Mouse (Mus musculus) yolk sac, embryonic 10.5 days (tissue): ENCODE measurements around the gene Rtn2.
"Not testable (repeated sequence)": the region's sequence is repeated elsewhere in the genome, so short reads cannot be mapped to it uniquely, and the experiment has no call there.

Experiments used
- DNase-seq: peaks from one replicate; pipeline ENCODE4 v3.0.0-alpha.2; 2017; ENCODE audit warnings: low spot score

Gene Rtn2

DNA sequence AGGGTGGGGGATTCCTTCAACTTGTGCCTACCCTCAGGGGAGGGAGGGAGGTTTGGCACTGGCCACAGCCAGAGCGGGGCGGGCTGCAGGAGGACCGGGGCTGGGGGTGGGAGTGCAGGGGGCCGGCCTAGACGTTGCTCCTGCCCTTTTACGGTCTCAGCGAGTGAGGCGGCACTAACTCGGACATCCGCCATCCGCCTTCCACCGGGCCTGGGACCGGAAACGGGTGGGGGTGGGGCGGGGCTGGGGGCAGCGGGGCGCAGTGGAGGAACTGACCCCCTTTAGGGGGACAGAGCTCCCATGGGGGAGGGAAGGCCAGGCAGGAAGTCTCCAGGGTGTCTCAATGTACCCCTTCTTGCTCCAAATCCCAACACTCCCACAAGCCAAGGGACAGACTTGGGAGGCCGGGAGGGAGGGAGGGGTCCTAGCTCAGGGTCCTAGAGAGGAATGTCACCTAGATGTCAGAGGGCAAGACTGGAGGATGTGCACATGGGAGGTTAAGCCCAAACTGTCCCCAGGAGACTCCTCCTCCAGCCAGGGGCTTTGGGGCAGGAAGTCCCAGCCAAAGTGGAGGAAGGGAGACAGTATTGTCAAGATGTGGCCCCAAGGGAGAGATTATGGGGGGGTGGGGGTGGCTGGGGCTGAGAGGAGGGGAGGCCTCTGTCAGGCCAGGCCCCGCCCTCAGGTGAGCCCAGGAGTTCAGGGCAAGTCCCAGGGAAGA, 12.5 kb upstream of the Rtn2 start:
- peak; percentile 90 for DNase-seq

DNA sequence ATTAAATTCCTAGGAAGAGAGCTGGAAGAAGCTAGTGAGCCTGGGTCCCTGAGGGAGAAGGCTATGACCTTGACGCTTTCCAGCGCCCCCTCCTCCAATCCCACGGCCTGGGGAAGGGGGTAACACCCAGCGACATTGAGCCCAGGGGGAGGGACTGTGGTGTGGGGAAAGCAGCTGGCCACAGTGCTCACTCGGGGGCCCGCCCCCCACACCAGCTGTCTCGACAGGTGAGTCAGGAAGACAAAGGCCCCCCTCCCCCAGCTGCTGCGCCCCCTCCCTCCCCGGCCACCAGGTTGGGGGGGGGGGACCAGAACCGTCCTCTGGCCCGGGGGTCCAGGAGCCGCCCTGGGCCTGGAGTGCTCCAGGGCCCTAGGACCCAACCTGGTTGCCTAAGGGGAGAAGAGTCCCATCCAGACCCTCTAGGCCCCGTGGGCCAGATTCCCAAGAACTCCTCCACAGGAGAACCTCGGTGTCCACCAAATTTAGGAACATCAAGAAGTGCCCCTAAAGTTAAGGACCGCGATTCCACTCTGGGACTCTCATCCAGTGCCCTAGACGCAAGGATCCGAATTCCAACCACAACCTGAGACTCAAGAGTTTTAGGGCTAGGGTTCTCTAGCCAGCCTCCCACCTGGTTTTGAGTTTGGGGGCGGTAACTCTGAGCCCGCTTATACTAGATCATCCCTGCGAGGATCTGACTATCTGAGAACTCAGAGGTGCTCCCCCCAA, 11.8 kb upstream of the Rtn2 start:
- peak; percentile 72 for DNase-seq

DNA sequence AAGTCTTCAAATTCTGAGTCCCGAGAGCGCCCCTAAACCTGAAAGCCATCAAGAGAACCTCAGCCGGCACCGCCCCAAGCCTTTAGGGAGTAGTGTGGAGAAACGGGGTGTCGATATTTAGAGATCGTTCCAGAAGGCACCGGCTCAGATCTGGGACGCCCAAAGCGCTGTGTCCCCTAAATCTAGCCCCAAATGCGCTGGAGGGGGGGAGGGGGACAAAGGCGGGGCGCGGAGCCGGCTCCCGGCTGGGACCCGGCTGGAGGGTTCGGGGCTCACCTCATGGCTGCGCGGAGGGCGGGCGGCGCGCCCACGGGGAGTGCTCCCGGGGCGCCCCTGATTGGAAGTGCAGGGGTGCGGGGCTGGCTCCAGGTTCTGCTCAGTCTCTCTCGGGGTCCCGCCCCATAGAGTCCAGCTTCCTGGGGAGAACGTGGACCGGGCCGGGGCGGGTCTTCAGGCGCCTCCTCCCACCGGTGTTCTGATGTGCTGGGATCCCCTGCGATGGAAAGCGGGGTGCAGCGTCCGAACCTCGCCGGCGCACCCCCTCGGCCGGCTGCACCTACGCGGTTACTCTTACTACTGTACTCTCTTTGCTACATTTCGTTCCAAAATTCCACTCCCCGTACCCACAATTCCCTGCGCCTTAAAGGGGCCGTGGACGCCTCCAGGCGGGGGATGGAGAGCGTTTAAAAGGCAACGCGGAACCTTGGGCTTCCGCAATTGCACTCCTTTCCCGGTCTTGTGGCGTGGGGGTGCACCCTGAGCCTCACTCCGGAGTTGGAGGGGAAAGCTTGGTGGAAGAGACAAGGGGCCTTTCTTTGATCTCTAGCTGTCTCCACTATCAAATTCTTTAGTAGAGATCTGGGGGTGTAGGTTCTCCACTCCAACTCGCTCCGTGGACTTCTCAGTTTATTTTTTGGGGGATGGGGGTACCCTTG, 10.9 kb upstream of the Rtn2 start, which contains the start of gene Vasp:
Gene Vasp, minus strand, starts transcription at position 580 of the 935 bp plus-strand sequence.
- DNase-seq: peak; percentile 85

DNA sequence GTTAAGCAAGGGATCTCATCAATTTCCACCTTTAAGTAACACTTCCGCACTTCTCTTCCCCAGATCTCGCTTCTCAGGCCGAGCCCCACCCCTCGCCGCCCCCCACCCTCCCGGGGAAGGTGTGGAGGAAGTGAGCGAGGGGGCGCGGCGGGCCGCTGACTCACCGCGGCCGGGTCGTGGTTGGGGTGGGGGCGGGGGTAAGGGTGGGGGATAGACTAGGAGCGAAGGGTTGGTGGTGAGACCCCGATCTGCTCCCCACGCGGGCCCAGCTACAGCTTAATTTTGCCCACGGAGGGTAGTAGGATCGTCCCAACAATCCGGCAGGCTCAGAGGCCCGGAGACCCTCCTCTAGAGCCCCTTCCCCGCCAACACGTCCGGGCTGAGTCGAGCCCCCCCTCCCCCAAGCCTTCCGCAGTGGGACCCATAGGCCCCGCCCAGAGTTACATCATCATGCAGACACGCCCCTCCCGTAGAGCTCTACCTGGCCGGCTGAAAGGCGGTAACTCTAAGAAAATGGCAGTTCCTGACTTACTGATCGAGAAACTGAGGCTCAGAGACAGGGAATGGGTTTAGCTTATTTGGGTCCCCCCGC, 10.2 kb upstream of the Rtn2 start:
- DNase-seq: peak; percentile 93

DNA sequence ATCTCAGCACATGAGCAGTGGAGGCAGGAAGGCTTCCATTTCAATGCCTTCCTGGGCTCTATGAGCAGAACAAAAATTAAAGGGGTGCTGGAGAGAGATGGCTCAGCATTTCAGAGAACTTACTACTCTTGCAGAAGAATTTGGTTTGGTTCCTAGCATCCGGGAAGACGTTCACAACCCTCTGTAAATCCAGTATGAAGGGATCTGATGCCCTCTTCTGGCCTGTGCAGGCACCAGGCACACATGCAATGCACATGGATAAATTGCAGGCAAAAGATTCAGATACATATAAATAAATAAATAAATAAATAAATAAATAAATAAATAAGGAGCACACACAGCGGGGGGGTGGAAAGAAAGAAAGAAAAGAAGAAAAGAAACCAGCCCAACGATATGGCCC, 6.2 kb upstream of the Rtn2 start:
- DNase-seq: no peak

DNA sequence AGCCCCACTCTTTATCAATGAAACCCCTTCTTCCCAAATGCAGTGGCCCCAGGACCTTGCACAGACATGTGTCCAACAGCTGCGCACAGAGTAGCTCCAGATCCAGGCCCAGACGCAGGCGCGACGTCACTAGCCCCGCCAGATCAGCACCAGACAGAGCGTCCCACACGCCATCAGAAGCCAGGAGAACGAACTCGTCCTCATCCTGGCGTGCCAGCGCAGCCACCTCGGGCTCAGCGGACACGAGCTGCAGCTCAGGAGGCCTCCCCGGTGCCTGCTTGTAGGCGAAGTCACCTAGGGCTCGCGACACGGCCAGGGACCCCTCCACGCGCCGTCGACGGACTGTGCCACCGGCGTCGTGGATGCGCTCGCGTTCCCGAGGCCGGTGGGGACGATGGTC, 3.4 kb upstream of the Rtn2 start:
- DNase-seq: no peak

DNA sequence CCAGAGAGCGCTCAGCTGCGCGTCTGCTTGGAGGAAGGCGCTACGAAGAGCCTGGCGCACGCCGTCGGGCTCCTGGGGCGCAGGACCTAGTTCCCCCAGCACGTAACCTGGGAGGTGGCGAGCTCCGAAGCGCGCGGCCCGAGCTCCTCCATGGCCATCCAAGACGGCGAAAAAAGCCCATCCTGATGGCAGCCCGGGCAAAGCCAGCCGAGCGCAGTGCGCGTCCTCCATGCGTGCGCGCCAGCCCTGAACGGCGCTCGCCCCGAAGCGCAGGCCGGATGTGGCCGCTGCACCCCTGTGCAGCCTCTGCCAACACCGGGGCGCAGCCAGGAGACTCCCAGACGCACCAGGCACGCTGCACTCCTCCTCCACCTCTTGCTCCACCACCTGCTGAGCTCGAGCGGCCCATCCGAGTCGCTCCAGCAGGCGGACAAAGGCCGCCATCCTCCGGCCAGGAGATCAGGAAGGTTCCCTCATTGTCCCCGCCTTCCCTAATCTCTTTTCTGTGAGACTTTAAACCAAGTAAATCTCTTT, 2.8 kb upstream of the Rtn2 start, which contains the start of gene Ppm1n:
Gene Ppm1n, minus strand, starts transcription at position 484 of the 534 bp plus-strand sequence.
- no peak for DNase-seq

DNA sequence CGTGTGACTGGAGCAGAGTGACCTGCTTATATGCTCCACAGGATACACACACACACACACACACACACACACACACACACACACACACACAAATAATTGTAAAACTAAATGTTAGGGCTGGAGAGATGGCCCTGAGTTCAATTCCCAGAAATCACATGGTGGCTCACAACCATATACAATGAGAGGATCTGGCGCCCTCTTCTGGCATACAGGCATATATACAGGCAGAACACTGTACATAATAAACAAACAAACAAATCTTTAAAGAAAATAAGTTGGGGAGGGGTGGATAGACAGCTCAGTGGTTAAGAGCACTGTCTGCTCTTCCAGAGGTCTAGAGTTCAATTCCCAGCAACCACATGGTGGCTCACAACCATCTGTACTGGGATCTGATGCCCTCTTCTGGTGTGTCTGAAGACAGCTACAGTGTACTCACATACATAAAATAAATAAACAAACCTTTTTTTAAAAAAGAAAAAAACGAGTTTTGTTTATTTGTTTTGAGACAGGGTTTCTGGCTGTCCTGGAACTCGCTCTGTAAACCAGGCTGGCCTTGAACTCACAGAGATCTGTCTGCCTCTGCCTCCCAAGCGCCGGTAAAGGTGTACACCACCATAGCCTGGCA, 632 bp upstream of the Rtn2 start:
- not testable (repeated sequence) for DNase-seq

DNA sequence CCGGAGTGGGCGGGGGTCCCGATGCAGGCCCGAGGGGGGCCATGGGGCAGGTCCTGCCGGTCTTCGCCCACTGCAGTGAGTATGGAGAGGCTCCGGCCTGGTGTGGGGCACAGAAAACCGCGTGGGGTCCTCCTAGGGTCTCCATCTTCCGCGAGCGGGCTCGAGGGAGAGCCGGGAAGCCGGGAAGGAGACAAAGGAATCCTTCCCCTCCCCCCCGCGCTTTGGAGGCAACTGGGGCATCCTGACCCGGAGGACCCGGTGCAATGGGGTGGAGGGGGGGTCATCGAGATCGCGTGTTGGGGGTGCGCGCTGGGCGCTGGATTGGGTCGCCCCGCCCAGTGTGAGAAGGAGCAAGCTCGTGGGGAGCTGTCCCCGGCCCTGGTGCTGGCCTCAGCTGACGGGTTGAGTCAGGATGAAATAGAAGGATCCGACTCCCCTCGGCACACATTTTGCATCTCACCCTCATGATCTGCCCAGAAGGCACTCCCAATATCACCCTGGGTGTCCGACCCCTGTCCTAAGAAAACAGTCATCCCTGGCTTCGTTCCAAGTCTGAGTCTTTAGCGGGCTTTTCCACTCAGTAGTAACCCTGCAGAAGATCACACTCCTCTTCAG, 474 bp downstream of the Rtn2 start:
- peak; percentile 62 for DNase-seq

DNA sequence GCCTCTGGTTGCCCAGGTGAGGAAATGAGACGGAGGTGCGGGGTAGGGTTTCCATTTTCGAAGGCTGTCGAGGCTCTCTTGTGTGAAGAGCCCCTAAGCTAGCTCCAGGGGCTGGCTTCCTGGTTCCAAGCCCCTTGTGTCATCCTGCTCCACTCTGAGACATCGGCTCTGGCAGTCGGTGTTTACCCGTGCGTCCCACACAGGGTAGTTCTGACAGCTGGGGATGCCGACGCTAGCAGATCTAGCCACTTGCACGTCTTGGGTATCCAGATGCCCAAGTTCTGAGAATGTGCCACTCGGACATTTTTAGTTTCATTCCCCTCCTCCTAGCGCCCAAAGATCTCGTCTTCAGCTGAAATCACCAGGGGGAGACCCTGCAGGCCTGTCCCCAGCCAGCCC, 981 bp downstream of the Rtn2 start:
- DNase-seq: no peak

DNA sequence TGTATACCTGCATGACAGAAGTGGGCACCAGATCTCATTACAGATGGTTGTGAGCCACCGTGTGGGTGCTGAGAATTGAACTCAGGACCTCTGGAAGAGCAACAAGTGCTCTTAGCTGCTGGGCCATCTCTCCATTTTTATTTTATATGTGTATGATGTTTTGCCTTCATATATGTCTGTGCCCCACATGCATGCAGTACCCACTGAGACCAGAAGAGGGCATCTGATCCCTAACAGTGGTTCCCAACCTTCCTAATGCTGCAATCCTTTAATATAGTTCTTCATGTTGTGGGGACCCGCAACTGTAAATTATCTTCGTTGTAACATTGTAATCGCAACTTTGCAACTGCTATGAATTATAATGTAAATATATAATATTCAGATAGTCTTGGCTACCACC, 2.3 kb downstream of the Rtn2 start:
- no peak for DNase-seq

DNA sequence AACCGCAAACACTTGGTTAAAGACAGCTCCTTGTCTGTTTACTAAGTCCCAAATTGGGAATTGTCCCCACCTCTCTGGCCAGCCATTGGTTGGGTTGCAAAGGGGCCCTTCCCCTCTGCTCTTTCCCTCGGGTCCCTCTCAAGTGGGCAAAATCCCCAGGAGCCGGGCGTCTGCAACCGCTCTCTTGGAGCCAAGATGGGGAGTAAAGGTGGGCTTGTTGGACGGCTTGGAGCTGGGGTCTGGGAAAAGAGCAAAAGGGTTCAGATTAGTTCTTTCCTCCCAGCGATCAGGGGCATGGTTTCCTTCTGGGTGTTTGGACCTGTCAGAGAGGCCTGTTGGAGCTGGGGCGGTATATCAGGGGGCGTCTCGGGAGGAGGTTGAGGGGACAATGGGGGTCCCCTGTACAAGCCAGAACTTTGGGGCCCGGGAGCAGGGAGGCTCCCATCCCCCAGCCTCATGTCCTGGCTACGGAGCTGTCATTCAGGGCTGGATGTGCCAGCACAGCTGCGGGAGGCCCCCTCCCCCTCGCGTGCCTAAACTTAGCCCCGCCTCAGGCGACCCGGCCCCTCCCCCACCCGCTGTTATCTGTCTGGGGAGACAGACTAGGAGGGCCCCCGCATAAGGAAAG, 8.7 kb downstream of the Rtn2 start:
- peak; percentile 45 for DNase-seq

DNA sequence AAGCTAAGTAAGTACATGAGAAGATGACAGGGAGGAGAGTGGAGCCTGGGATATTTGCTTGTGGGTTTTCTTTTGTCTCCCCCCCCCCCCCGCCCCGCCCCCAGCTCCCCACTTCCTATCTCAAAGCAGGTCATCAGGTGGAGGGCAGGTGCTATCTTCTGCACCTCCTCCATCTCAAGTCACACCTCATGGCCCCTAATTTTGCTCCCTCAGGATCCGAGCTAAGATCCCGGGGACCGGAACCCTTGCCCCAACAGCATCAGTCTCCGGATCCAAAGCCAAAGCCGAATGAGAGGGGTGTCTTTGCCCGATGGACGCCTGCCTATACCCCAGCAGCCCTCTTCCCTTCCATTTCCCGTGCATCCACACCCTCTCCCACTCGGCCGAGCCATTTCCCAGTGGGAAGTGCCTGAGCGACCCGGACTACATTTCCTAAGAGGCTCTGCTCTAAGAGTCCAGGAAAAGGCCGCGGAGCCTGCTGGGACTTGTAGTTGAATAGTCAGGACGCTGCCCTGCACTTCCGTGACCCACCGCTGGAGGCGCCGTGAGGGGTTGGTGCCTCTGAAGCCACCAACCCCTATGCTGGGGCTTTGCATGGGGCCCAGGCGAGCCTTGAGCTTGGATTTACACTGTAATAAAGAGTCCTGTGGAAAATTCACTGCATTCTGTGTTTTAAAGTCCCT, 13.2 kb downstream of the Rtn2 start:
- peak; percentile 85 for DNase-seq

DNA sequence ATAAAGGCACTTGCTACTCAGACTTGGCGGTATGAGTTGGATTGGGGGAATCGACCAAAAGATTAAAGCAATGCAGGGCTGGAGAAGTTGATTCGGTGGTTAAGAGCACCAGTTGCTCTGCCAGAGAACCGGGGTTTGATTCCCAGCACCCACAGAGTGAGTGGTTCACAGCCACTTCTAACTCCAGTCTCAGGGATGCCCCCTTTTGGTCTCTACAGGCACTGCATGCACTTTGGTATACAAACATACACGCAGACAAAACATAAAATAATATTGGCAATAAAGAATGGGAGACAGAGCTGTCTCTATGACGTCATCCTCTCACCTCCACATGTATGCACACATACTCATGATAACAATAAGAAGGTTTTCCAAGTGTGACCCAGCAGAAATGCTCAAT, 14.6 kb downstream of the Rtn2 start:
- DNase-seq: no peak

DNA sequence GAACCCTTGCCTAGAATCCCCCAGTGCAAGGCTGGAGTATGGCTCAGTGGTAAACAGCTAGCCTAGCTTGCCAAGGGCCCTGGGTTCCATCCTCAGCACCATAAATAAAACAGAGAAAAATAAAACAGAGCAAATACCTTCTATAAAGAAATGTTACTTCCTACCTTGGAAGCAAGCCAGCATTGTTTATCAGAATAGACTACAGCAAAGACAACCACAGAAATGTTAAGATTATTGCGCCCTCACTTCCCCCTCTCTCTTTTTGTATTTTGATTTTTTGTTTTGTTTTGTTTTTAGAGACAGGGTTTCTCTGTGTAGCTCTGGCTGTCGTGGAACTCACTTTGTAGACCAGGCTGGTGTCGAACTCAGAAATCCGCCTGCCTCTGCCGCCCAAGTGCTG, 15.4 kb downstream of the Rtn2 start:
- no peak for DNase-seq

DNA sequence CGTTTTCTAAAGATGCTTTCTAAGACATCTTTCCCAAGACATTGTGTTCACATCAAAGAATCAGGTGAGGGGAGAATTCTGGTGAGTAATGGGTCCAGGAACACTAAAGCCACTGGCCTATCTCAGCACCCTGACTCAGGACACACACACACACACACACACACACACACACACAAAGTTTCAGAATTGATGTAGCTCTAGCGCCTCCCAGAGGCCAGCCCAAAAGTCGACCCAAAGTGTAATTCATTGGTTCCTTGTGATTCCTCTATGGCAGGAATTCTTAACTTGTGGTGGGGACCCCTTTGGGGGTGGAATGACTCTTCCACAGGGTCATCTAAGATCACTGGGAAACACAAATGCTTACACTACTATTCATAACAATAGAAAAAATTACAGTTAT, 16.8 kb downstream of the Rtn2 start:
- DNase-seq: no peak

DNA sequence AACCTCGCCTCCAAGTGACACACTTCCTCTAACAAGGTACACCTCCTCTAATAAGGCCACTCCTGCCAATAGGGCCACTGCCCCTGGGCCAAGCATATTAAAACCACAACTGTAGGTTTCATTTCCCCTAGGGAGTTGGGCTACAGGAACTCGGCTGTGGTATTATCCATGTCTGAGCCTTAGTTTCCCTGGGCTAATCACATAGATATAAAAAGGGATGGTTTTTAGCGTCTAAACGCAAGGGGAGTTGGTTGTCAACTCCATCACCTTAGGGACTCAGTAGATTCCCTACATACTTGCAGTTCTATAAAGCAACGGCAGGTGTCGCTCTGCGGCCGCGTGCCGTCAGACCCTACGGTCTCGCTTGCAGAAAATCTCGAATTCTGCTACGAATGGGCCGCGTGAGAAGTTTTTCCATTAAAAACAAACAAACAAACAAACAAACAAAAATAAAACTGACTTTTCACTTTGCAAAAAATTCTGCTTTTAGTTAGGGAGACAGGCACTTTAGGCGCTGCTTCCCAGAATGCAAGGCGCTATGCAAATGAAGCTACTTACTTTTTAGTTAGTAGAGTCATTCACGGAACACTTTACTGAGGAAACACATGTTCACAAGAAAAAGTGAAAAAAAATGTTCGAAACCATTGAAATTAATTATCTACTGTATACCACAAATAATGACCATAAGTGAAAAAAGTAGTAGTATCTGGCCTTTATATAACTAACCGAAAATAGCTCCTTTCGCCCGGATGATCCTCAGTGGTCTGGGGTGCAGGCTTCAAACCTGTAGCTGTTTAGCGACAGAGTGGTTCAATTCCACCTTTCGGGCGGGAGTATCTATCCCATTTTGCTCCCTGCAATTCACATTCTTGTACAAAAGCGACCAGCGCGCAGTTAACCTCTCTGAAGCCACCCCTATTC, 18.3 kb downstream of the Rtn2 start:
- DNase-seq: peak; percentile 78

DNA sequence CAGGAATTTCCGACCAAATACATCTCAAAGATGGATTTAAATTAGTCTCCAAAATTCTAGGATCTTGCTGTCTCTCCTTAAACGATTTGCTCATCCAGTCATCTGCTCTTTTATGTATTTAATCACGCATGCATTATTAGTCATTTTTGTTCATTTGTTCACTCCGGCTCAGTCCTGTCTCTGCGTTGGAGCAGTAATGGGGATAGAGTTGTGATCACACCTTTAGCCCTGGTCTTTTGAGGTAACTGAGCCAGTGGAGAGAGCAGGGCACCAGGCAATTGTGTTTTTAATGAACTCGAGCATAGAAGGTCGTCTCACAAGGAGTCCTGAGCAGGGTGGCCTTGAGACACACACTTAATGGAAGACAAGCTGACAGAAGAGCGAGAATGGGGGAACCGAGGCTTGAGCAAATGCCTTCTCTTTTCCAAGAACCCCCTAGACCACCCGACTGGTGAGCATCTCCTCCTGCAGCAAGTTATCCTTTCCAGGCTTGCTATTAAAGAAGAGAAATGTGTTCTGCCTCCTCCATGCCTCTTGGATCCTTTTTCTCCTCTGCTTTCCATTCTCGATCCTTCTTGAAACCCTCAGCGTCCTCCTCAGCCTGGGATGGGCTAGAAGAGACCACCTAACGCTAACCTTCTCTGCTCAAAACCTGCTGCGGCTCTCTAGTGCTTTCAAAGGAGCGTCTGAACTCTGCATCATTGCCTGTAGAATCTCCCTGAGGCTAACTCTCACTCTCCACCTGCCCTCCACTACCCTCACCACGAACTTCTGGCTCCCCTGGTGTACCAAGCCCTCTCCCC, 19.2 kb downstream of the Rtn2 start:
- no peak for DNase-seq
